Mouse (Mus musculus) retina, postnatal 1 day (tissue): ENCODE data around the gene Raver1.

Source experiments
- DNase-seq: peaks from one replicate; pipeline ENCODE4 v3.0.0-alpha.2; 2012

The Raver1 gene

DNA sequence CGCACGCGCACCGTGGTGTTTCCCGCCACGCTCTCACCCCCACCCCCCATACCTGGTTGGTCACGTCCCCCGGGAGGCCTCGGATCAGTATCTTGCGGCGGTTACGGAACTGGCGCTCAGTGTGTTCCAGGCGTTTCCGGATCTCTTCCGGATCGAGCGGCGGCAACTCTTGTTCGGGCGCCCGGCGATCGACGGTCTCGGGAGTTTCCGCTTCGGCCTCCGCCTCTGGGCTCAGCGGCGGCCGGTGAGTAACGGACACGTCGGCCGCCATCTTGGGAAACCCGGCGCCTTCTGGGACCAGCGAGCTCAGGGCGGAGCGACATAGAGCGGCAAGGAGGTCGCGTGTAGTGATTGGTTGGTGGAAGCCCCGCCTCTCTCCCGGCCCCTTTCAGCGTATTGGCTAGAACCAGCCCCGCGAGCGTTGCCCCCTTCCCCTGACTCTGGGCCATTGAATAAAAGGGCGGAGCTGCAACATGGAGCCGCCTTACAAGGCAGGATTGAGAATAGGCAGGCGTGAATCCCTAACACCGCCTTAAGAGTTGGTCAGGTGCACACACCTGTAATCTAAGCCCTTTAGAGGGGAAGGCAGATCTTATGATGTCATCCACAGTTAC is at the start of gene Raver1, which contains the start of gene Gm38431:
Raver1 (minus strand) TSS at position 302 of the 614 bp plus-strand sequence.
Gm38431 (minus strand) TSS at position 291 of the 614 bp plus-strand sequence.
- DNase-seq: peak; percentile 99

DNA sequence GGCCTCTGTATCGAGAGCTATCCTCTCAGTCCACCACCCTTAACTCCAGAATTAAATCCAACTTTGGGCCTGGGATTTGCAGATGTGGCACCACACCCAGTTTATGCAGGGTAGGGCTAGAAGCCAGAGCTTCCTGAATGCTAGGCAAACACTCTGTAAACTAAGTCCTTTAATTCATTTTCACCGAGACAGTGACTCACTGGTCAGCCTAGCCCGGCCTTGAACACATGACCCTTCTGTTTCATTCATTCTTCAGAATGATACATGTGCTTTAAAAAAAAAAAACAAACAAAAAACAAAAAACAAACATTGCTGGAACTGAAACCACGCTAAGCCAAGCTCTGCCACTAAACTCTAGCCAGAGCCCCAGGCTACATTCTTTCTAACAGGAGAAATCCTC is 46.6 kb upstream of the Raver1 start:
- DNase-seq: no peak

DNA sequence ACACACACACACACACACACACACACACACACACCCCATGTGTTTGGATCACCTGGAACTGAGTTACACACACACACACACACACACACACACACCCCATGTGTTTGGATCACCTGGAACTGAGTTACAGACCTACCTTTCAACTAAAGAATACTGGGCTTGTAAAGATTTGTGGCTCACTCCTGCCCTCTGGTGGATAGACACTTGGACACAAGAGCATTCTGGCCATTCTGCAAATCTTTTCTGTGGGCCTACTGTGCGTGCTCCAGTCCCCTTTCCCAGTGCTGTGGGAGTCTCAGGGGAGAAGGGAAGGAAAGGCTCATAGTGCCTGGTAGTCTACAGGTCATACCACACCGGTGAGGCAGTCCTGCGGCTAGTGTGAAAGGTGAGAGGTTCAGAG is 45.4 kb upstream of the Raver1 start:
- DNase-seq: peak; percentile 75

DNA sequence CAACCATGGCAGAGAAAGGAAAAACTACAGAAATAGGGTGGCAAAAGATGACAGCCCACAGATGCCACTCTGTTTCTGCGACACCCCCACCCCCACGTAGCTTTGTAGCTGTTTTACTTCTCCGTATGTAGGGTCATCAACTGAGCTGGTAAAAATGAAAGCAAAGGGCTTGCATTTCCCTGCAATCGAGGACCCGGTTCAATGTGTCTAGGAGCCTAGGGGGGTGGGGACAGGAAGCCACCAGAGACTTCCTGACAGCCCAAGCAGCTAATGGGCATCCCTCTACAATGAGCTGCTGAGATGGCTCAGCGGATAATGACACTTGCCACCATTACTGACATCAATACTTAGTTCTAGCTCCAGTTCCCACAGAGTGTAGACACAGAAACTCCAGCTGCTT is 44.6 kb upstream of the Raver1 start:
- DNase-seq: no peak

DNA sequence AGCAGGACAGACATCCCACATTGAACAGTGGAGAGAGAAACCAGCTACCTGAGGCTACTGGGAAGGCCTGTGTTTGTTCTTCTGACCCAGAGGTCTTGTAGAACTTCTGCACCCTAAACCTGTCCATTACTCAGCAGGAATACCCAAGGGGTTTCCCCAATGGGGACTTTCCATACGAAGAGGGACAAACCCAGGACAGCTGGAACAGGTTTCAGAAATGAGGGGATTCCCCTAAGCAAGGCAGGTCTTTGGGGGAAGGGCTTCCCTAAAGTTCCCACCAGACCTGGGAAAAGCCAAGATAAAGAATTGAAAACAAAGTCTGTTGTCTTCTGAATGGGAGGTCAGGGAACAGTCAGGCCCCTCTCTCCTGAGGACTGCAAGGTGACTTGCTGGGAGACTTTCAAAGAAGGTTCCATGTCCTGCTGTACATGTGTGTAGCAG is 44.2 kb upstream of the Raver1 start:
- DNase-seq: no peak

DNA sequence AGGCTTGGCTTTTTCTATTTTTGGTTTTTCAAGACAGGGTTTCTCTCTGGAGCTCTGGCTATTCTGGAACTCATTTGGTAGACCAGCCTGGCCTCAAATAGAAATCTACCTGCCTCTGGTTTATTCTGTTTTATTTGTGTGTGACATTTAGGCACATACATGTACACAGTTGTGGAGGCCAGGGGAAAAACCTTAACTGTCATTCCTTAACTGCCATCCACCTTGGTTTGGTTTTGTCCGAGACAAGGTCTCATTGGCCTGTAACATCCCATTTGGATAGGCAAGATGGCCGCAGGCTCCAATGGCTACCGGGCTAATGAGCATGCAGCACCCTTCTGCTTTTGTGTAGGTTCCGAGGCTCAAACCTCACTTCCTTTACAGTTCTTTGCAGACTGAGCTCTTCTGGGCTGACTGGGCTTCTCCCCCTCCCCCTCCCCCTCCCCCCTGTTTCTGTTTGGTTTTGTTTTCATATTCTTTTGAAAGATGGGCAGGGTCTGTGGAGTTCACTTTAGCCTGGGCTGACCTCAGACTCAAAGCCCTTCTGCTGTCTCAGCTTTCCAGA is 43.6 kb upstream of the Raver1 start:
- DNase-seq: no peak

DNA sequence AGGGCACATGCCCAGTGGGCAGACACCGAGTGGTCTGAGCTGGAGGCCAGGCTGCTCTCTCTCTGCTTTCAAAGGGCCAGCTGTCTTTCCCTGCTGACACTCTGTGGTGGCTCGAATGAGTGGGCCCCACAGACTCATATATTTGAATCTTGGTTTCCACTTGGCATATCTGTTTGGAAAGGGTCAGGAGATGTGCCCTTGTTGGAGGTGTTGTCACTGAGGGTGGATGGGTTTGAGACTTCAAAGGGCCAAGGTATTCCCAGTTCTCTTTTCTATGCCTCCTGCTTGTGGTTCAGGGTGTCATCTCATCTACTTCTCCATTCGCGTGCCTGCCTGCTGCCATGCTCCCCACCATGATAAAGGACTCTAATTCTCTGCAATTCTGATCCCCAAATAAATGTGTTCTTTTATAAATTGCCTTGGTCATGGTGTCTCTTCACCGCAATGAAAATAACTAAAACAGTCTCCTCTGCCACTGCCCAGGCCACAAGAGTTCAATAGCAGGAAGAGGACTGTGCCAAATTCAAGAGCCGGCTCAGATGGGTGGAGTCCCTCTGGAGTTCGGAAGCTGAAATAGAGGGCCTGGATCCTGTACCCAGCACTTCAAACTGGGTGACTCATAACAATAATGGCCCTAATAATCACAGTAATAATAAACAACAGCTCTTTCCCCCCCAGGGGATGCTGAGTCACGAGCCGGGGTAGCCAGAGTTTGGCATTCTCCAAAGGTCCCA is 43.0 kb upstream of the Raver1 start:
- DNase-seq: no peak

DNA sequence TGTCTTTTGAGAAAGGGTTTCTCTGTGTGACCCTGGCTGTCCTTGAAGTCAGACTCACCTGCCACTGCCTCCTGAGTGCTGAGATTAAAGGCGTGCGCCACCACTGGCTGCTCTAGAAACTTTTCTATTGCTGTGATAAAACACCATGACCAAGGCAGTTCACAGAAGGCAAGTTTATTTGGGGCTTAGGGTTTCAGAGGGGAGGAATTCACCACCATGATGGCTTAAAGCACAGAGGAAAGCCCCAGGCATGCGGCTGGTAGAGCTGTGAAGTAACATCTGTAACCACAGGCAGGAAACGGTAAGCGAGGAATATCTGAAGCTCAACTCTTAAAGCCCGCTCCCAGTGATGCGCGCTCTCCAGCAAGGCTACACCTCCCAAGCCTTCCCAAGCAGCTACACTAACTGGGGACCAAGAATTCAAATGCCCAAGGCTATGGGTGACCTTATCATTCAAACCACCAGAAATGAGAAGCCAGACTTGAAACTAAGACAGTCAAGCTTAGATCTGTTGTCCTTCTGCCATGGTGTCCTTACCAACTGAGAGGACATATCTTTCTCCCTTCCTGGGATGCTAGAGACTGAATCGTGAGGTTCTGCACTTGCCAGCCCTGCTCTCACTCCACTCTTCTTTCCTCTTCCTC is 41.4 kb upstream of the Raver1 start:
- DNase-seq: no peak

DNA sequence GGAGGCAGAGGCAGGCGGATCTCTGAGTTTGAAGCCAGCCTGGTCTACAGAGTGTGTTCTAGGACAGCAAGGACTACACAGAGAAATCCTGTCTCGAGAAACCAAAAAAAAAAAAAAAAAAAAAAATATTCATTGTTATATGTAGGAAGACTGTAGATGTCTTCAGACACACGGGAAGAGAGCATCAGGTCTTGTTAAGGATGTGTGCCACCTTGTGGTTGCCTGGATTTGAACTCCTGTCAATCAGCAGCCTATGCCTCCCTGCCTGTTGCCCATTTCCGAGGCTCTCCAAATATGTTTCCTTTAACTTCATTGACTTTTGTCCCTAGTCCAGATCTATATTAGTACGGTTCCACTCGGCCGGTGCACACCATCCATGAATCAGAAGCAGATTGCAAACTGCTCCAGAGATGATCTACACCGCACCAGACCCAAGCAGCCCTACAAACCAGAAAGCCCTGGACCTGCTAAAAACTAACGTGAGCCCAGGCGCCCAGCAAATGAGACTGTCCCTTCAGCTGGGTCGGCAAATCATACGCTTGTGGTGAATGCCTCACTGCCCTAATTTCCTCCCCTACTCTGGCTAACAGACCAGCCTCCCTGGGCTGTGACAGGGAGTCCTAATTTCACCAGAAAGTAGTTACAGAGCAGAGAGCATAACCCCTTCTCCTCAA is 40.4 kb upstream of the Raver1 start:
- DNase-seq: peak; percentile 23

DNA sequence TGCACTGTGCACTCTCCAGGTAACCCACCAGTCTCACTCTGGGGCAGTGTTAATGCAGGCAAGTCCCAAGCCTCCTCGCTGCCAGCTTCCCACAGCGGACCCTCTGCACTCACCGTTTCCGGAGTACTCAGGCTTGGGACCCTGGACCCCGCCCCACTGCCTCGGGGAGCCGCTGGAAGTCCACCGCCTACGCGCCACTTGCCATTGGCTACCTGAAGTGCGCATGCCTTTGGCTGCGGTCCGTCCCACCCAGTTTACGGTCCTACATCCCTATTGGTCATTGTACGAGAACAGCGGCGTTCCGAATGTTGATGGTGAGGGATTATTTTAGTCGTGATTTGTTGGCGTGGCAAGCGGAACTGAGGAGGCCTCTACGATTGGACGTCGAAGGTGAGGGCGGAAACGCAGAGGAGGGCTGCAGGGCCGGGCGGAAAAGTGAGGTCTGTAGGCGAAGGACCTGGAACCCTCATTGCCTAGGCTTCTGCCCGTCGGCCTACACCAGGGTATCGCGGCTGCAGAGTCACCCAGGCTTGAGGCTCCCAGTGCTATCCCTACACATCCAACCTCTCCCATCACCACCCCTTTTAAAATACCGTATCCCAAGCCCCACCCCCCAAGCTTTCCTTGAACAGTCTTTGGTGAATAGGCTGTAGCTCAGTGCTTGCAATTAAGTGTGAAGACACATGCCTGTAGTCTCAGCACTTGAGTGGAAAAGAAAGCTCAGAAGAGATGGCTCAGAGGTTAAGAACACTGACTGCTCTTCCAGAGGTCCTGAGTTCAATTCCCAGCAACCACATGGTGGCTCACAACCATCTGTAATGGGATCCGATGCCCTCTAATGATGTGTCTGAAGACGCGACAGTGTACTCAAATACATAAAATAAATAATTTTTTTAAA is 39.5 kb upstream of the Raver1 start, which contains the start of gene Tyk2:
Tyk2 (minus strand) TSS at position 185 of the 898 bp plus-strand sequence.
- peak; percentile 98 for DNase-seq

DNA sequence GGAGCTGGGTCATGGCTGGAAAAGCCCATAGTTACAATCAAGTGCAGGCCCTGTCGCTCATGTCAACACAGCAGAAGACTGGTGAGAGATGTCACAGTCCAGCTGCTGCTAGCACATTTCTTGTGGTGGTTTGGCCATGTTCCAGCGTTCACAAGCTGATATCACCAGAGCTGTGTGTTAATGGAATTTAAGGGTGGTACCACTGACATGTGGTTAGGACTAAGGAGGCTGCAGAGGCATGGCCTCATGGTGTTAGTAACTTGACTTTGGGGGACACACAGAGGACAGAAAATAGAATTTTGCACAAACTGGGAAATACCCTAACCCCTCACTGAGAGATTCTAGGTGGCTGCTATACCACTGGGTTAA is 34.4 kb upstream of the Raver1 start:
- no peak for DNase-seq

DNA sequence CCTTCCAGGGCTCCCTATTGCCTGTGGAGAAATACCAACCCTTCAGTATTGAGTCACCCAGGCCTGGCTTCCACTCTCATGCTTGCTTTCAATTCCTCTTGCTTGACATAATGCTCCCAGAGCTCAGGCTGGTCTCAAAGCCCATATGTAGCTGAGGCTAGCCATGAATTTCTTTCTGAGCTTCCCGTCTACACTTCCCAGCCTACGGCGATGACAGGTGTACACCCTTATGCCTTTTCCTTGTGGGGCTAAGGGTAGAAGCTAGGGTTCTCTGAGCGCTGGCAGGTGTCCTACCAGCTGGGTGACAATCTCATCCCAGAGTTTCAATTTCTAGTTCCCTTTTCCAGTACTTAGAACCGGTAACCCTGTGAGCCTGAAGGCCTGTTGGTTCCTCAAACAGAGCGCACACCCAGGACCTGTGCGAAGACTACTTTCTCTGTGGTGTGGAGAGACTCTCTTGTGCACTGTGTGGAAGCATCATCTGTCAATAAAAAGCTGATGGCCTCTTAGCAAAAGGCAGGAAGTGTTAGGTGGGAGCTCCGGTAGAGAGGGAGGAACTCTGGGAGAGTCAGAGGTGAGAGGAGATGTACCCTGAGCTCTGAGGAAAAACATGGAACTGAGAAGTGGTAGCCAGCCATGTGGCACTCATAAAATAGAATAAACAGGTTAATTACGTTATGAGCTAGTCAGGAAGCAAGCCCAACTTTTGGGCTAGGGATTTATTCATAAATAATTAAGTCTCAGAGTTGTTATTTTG is 33.9 kb upstream of the Raver1 start:
- DNase-seq: no peak

DNA sequence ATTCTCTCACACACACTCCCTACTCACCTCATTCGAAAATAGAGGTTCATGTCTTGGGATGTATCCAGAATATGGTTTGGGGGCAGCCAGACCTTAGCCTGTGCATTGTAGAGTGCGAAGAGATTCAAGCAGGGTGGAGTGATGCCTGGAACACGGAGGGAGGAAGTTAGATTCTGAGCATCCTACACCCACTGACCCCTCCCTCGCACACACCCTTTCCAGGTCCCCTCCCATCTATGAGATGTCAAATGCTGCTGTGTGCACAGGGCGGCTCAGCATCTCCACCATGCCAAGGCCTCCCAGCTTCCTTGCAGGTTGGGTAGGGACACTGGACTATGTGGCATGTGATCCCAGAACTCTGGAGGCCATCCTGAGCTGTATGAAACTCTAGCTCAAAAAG is 33.0 kb upstream of the Raver1 start:
- DNase-seq: no peak

DNA sequence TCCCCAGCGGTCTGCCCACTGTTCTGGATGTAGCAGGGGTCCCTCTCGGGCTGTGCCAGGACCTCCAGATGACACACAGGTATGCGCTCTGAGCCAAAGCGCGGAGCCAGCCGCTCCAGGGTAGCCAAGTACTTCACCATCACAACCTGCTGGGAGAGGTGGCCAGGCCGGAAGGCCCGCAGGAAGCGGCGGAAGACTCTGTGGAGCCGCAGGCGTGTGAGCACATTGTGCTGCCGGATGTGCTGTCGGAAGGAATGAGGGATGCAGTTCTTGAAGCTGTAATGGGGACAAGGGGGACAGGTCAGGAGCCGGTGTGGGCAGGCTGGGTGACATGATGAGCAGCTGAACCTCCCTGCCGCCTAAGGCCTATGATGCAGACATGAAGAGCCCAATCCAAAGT is 29.7 kb upstream of the Raver1 start:
- DNase-seq: no peak

DNA sequence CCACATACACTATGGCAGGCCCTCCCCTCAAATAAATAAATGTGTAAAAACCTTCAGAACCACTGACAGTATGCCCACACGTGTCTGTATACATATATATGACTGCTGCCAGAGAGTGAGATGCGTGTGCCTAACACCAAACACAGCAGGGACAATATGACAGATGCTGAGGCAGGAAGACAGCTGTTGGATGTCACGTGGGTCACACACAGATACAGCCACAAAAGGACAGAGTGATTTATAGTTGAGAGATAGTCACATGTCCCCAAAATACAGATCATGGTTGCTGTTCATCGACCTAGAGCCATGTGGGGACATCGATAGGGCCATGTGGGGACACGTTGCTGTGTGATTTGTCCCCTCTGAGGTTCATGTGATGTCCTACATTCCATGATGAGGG is 25.3 kb upstream of the Raver1 start:
- no peak for DNase-seq

DNA sequence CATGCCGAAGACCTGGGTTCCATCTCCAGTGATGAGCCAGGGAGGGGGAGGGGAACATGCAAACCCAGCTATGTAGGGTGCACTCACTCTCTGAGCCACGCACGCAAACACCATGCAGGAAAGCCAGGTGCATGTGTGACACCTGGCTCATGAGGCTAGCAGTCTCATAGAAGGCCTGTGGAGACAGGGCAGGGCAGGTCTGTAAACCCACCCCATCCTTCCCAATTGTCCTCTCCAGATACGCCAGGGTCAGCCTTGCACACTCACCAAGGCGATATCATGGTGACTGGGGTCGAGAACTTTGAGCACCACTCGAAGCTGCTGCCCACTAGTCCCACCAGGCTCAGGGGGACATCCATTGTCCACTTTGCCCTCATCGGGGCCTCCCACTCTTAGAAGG is 23.3 kb upstream of the Raver1 start:
- no peak for DNase-seq

DNA sequence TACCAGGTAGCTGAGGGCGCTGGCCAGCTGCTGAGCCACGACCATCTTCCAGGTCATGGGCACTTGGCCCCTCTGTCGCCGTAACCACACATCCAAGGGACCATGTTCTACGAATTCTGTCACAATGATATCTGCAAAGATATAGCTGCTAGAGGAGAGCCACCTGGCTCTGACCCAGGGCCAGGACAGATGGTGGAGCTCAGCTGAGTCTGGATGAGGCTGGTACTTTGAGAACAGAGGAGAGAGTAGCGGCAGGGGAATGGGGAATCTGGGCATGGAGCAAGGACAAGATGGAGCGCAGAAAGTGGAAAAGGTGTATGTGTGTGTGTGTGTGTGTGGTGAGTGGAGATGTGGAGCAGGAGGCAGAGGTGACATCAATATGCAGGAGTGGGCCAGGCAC is 22.4 kb upstream of the Raver1 start:
- no peak for DNase-seq

DNA sequence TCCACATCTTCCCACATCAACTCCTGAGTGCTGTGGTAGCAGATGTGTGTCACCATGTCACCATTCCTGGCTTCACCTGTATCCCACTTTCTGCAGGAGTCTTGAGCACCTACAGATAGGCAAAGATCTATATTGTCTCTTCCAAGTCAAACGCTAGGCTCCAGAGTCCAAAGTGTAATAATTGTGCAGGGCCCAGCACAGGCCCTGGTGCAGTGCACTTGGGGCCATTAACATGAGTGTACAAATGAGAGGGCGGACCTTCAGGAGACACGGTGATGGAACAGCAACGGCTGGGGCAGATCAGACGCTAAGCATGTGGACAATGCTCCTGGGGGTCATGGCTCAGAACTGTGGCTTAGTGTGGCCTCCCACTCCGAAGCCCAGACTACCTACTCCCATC is 21.9 kb upstream of the Raver1 start:
- no peak for DNase-seq

DNA sequence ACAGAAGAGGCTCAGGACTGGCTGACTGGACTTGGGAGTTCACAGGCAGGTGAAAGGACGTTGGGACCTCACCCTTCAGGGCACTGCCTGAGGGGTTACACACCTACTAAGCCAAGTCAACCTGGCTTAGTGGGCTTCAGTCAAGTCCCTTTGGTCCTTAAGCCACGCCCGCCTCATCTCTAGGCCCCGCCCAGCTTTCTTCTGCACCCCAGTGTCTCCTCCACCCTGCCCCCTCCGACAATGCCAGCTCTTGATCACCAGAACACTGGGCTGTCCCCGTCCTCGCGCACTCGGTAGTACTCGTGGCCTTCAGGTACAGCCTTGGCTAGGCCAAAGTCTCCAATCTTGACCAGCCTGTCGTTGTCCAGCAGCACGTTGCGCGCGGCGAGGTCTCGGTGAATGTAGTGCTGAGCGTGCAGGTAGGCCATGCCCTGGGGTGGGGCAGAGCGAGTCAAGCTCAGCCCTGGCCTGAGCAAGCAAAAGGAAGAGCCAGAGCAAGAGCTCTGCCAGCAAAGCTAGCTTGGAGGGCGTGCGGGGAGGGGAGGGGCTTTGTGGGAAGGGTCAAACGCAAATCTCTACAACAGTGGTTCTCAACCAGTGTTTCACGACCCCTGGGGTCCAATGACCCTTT is 15.9 kb upstream of the Raver1 start:
- no peak for DNase-seq

DNA sequence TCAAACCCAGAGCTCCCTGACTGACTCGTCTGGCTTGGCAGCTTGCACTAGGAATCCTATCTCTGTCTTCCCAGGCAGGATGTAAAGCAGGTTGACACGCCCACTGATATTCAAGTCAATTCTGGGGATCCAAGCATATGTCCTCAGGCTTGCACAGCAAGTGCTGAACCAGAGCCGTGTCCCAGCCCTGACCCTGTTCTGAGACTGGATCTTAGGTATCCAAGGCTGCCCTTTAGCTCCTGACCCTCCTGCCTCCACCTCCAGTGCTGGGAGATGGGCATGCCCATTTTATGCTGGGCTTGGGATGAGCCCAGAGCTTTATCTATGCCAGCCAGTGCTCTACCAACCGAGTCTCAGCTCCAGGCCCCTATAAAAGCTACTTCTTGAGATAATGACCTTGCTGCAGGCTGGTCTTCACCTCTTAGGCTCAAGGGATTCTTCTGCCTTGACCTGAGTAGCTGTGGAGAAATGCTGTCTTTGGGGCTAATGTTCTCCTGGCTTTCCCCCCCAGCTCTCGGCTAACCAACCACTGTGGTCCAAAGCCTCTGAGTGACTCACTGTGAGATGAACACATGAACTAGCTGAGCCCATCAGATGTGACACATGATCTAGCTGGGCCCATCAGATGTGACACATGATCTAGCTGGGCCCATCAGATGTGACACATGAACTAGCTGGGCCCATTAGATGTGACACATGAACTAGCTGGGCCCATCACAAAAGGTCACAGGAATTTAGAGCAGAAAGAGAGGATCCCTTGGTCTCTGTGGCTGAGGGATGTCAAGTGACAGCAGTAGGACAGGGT is 14.2 kb upstream of the Raver1 start:
- DNase-seq: peak; percentile 48
